Mouse (Mus musculus) hindlimb bud, embryonic 11.5 days (tissue): Measurements from ENCODE around the gene Cfdp1.
"Not testable (repeated sequence)": the region's sequence is repeated elsewhere in the genome, so short reads cannot be mapped to it uniquely, and the experiment has no call there.

Experiments
- DNase-seq: peaks from one replicate; pipeline ENCODE4 v3.0.0-alpha.2; 2012; ENCODE audit warnings: low read depth, low spot score; ENCODE audit errors: extremely low spot score

The Cfdp1 gene

DNA sequence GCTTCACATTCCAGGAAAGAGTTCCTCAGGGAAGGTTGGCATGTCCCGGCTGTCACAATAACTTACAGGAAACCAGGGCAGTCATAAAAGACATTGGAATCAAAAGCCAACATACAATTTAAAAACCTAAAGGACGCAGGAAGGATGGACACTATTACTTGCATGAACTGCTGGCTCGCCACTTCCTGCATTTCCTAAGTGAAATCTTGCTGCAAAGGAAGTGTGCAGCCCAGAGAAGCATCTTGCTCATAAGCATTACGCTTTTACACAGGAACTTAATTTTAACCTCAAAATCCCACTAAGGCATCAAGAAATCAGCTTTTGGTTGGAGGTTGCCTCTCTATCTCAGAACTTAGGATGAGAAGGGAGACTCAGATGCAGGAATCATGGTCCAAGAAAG, 9.2 kb upstream of the Cfdp1 start:
- no peak for DNase-seq

DNA sequence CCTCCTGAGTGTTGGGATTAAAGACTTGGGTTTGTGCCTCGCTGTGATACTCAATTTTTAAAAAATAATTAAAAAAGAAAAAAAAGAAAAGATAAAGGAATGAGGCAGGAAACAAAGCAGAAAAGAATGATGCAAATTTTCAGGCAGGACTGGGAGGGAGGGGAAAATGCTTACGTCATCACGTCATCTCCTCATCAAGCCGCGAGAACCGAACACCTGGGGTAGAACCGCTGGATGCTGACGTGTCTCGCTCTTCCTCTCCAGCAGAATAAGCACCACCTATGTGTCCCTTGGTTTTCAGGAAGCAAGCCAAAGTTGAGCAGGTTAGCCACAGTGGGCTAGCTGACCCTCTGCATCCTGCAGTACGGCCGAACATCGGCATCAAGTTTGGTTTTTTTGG, 1.9 kb upstream of the Cfdp1 start:
- no peak for DNase-seq

DNA sequence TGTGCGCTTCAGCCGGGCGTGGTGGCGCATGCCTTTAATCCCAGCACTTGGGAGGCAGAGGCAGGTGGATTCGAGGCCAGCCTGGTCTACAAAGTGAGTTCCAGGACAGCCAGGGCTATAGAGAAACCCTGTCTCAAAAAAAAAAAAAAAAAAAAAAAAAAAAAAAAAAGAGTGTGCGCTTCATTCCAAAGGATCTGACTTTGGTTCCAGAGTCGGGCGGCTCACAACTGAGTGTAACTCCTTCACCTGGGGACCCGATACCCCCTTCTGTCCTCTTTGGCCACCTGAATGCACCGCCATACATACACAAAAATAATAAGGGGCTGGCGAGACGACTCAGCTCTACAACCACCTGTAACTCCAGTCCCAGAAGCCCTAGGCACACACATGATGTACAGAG, 872 bp downstream of the Cfdp1 start:
- DNase-seq: not testable (repeated sequence)

DNA sequence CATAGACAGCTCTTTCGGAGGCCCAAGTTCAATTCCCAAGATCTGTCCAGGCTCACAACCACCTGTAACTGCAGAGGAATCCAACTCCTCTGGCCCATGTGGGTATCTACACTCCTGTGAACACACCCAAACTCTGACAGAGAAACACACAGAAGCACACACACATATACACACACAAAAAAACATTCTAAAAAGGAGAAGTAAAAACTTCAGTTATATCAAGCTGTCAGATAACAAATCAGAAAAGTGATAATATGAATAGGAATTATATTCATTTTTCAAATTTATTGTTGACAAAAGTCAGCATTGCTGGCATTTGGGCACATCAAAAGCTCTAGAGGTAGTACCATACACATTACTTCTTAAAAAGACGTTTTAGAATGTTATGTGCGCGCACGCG, 7.3 kb downstream of the Cfdp1 start:
- no peak for DNase-seq

DNA sequence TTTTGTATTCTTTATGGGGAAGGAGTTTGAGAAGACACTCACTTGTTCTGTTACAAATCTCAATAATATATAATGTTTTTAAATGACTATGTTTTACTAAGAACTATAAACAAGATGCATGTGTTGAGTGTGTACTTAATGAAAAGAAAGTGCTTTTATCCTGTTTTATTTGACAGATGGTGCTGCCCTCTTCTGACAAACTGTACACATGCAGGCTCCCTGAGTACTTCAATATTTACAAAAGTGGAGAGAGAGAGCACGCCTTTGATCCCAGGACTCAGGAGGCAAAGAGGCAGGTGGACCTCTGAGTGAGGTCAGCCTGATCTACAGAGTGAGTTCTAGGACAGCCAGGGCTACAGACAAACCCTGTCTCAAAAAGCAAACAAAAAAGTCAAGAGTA, 18.6 kb downstream of the Cfdp1 start:
- no peak for DNase-seq

DNA sequence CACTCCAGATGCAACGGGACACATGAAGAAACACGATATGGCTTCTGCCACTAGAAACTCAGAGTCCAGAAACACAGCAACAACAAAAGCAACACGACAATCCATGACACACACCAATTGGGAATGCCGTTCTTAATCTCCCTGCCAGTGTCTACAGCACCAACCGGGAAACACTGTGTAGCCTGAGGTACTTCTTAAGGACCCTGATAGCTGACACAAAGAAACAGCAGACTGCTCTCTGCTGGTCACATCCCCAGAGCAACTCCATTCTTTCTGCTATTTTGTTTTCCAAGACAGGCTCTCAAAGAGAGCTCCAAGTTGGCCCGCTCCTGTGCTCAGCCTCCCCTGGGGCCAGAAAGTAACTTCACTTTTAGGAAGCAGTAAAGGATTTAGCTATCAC, 20.1 kb downstream of the Cfdp1 start:
- no peak for DNase-seq

DNA sequence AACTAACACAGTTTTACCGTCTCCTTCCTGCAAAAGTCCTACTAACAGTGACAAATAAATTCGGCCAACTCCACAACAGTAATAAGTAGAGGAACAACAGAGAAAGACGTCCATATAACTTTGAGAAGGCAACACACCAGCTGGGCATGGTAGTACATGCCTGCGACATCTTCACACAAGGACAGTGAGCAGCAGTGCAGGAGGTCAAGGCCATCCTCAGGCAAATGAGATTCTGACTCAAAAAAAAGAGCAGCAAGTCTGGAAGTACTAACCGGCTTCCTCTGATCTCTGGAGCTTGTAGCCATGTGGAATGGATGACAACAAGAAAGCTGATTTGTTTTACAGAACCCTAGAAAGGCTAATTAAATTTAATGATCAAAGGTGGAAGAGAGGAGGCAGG, 21.1 kb downstream of the Cfdp1 start:
- no peak for DNase-seq

DNA sequence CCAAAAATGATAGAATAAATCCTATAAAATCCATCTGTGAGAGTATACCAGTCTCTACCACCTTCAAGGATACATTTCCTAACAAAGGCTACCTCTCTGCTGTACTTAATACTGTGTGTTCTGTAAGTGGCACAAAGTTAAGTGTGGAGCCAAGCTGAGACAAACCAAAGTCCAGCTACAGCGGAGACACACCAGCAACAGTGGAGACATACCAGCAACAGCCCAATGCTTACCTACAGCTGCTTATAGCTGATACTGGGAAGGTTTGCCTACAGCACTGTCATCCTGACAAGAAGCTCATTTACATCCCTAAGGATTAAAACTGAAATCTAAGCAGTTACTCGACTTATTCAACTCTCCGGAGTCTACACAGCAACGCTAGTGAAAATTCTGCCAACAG, 22.1 kb downstream of the Cfdp1 start:
- no peak for DNase-seq

DNA sequence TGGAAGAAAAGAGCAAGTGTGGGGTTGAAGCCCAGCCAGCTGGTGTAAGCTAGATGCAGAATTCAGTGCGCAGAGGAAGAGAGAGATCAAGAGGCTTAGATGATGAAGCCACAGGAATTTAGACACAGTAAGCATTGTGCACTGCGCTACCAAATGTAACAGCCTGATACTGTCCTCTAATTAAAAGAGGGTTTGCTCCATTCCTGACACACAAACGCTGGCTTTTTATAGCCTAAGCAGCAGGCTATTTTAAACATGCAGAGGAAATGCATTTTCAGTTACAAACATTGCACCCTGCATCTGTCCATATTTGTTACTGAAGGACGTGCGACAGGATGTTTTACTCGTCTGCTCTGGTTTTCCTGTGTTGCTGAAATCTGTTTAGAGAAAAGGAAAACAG, 25.5 kb downstream of the Cfdp1 start:
- DNase-seq: no peak

DNA sequence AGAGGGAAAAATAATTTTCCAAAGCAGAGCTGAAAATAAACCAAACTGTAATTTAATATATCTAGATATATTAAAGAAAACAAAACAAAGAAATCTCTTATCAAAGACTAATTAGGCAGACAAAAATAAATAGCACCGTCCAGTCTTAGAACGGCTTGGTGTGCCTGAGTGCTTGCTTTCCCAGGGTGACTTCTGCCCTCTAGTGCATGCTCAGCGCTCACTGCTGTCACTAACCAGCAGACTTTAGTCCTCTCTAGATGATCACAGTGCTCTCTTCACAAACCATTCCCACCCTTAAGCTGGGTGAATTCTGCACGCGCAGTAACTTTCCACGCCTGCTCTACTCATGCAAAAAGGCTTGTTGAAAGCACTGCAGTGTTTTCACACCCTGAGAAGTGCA, 28.9 kb downstream of the Cfdp1 start:
- no peak for DNase-seq

DNA sequence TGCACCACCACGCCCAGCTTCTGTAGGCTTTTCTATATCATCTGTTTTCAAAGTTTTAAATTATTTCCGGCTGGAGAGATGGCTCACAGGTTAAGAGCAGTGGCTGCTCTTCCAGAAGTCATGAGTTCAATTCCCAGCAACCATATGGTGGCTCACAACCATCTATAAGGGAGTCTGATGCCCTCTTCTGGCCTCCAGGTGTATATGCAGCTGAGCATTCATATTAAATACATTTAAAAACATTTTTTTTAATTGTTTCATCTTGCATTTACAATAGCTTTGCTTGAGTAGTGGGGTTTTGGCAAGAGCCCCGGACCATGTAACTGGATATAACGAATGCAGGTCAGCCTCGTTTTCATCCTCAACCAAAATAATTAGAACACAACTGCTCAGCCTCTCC, 29.8 kb downstream of the Cfdp1 start:
- no peak for DNase-seq

DNA sequence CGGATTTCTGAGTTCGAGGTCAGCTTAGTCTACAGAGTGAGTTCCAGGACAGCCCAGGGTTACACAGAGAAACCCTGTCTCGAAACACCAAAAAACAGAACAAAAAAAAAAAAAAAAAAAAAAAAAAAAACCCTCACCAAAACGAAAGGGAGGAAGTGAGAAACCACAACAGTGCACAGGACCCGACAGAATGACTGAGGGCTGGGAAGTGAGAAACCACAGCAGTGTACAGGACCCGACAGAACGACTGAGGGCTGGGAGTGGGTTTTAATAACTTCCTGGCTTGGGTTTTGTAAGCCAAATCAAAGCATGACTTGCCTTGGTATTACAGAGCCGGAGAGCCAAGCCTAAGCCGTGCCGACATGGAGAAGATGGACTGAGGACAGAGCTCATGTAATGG, 32.9 kb downstream of the Cfdp1 start:
- DNase-seq: no peak

DNA sequence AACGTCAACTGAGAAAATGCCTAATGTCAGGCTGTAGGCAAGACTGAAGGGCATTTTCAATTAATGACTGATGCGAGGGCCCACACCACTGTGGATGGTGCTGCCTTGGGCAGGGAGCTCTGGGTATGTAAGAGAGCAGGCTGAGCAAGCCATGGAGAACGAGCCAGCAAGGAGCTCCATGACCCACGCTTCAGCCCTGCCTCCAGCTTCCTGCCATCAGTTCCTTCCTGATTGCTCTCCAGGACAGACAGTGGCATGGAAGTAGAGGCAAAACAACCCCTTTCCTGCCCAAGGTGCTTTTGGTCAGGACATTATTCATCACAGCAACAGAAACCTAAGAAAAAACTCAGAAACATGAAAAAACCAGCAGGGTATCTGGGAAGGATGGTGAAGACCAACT, 33.4 kb downstream of the Cfdp1 start:
- no peak for DNase-seq

DNA sequence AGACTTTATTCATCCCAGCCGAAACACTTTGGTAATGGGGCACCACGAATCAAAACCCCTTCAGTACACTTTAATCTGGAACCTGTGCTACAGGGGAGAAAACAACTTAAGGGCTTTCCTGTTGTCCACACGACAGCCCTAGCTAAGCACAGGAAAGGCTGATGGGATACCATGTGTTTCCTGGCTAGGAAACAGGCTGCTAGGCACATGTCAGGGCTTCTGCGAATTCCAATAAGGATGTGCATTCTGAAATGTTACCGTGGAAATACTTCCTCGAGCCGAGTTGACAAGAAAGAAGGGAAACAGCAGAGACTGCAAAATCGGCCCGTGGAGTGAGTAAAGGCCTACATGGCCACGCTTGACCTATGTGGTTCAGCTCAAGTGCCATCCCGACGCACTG, 34.1 kb downstream of the Cfdp1 start:
- DNase-seq: no peak

DNA sequence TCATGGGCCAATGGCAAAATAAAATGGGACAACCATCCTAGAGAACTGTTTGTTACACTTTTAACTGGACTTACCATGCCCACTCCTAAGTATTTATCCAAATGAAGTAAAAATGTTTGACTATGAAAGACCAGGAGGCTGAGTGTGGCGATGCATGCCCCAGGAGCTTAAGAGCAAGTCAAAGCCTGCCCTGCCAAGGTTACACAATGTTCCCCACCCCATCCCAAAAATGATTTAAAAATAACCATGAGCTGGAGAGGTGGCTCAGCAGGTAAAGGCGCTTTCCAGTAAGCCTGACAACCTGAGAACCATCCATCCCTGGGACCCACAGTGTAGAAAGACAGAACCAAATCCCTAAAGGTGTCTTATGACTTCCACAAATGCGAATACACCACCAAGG, 35.5 kb downstream of the Cfdp1 start:
- DNase-seq: no peak

DNA sequence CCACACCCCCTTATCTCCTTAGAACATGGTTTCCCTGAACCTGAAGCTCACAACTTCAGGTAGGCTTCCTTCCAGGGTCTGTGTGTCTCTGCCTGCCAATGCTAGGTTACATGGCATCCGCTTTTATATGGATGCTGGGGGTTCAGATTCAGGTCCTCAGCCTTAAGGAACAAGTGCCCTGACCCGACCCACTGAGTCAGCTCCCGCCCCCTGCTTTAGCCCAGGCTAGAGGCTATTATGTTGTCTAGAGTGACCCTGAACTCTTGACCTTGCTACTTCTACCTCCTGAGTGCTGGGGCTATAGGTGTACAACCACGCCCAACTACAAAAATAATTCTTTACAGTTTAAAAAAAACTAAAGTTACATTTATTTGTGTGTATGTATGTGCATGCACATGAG, 39.0 kb downstream of the Cfdp1 start:
- DNase-seq: no peak

DNA sequence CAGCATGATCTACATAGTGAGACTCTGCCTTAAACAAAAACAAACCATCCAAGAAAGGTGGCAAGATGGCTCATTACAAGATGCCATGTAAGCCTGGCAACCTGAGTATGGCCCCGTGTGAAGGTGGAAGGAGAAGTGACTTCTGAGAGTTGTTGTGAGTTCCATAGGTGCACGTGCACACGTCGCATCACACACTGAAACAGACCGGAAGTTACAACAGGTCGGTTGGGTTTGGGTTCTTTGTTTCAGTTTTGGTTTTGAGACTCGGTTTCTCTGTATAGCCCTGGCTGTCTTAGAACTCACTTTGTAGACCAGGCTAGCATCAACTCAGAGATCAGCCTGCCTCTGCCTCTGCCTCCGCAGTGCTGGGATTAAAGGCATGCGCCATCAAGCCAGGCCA, 40.3 kb downstream of the Cfdp1 start:
- DNase-seq: no peak

DNA sequence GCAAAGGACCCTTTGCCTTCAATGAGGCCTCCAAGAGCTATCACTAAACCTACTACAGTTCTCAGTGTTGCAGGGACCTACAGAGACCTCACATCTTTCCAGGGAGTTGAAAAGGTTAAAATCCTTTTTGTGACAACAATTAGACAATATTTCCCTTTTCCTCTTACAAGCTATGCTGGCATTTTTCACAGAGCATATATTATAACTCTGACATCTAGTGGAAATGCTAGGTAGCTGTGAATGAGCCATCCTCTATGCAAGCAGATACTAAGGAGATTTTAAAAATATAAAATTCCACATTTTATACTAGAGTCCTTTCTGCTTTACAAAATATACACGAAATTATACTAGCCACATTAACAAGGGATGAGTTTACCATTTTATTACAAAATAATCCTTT, 41.3 kb downstream of the Cfdp1 start:
- no peak for DNase-seq

DNA sequence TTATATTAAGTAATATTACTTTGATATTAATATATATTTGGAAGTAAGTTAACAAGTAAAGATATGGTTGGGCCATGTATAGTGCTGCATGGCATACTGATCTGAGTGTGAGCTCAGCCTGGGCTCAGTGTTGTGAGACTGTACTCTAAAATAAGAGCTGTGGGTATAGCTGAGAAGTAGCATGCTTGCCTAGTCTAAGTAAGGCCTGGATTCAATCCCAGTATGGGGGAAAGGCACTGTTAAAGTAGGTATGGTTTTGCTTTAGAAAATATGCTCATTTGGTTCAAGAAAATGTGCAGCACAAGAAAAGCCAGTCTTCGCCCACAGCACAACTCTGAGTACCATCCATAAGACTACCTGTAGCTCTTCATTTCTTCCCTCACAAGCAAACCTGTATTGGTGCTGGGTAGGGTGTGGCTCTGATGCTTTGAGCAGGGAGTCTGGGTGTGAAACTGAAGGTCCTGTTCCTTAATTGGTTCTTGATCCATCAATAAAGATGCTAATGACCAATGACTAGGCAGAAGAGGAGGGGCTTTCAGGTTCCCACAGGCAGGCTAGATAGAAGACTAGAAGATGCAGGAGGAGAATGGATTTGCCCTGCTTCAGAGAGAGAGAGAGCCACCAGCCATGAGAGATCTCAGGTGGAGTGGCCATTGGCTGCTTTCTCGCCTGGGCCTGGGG, 43.3 kb downstream of the Cfdp1 start:
- DNase-seq: no peak

DNA sequence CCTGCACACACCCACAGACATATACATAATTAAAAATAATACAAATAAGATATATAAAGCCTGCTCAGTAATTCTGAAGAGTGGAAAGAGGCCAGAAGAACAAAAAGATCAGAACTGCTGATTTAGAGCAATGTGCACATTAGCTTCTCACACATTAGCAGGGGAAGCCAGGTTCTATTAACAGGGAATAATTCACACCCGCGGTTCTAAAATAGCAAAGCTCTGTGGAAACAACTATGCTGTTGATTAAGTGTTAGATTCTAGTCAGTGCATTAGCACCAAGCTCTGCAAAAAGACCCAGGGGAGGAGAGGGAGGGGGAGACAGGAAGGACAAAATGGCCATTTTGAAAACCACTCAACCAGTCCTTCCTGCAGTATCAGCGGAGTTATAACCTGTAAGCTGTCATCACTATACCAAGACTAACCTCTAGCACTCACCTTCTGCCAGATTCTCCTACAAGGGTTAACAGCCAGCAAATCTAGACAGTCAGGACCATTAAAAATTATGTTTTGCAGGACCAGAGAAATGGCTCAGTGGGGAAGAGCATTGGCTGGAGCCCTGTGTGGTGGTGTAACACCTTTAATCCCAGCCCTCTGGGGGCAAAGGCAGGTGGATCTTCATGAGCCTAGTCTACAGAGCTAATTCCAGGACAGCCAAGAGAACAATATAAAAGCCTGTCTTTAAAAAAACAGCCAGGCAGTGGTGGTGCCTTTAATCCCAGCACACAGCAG, 45.0 kb downstream of the Cfdp1 start:
- no peak for DNase-seq

DNA sequence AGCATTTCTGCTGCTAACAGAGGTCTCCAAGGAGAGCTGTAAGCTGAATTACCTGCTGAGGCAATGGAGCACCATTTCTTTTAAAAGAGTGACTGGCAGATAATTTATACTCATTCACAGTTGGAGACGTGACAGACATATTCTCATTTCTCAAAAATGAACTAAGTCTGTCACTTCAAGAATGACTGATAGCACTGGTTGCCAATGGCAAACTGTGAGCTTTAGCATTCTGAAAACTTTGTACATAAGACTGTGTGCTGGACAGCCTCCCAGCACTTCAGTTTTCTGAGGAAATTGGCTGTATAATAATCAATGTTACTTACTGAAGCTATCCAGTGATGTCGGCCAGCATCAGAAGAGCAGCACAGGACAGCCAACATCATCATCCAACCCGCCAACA, 46.1 kb downstream of the Cfdp1 start:
- DNase-seq: no peak

DNA sequence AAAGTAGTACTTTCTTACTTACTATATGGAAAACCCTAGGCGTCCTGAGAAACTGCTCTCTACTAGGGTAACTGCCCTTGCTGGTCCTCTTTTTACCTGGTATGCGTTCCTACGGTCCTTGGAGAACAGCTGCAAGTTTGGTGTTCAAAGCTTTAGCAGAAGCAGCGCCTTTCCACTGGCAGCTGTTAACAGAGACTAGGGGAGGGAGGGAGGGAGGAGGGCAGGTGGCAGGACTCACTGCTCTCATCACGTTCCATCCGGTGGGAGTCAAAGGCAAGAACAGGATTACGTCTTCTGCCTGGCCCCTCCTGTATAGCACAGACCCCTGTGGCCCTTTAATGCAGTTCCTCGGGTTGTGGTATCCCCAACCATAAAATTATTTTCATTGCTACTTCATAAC, 50.7 kb downstream of the Cfdp1 start:
- no peak for DNase-seq

DNA sequence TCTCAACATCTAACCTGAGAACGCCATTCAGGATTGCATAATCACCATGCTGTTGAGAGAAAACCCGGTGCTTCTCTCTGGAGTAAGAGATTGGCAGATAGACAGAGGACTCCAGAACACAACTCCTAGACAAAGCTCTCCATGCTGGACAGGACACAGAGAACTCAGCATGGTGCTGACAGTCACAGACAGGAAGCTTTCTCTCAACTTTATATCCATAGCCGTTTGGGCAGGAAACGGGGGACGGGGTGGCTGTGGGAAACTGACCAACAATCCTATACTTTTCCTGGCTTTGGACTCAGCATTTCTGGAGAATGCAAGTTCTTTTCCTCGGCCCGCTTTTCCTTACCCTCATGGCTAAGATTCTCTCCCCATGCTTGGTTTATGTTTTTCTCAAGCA, 51.8 kb downstream of the Cfdp1 start:
- no peak for DNase-seq
